Mouse (Mus musculus): Measurements from ENCODE around the gene Fam163a.

Fam163a gene

GRCm38 (mm10) chr1:156197588-156197987 is 7.2 kb downstream of the Fam163a start:
- DNase-seq: no peak

- no peak for DNase-seq
Observed at GRCm38 (mm10) chr1:156193292-156193691, 11.5 kb downstream of the Fam163a start.

- no peak for DNase-seq
Observed at GRCm38 (mm10) chr1:156192853-156193252, 12.0 kb downstream of the Fam163a start.

GRCm38 (mm10) chr1:156186646-156187045 is 18.2 kb downstream of the Fam163a start:
- no peak for DNase-seq

- no peak for DNase-seq
Observed at GRCm38 (mm10) chr1:156184158-156184571, 20.7 kb downstream of the Fam163a start.

- no peak for DNase-seq
Observed at GRCm38 (mm10) chr1:156183176-156183958, 21.5 kb downstream of the Fam163a start.

GRCm38 (mm10) chr1:156179875-156180274 is 25.0 kb downstream of the Fam163a start:
- DNase-seq: peak; percentile 26

- DNase-seq: no peak
Observed at GRCm38 (mm10) chr1:156168737-156169136, 36.1 kb downstream of the Fam163a start.

GRCm38 (mm10) chr1:156116770-156117169 is 88.1 kb downstream of the Fam163a start:
- DNase-seq: no peak

GRCm38 (mm10) chr1:156113884-156114499 is 90.8 kb downstream of the Fam163a start:
- DNase-seq: no peak

GRCm38 (mm10) chr1:156112142-156112541 is 92.7 kb downstream of the Fam163a start:
- DNase-seq: no peak

- no peak for DNase-seq
Observed at GRCm38 (mm10) chr1:156111728-156112127, 93.1 kb downstream of the Fam163a start.

- no peak for DNase-seq
Observed at GRCm38 (mm10) chr1:156111090-156111489, 93.7 kb downstream of the Fam163a start.

- DNase-seq: no peak
Observed at GRCm38 (mm10) chr1:156108400-156108799, 96.4 kb downstream of the Fam163a start.

- DNase-seq: no peak
Observed at GRCm38 (mm10) chr1:156107424-156107823, 97.4 kb downstream of the Fam163a start.

- no peak for DNase-seq
Observed at GRCm38 (mm10) chr1:156105381-156105780, 99.4 kb downstream of the Fam163a start.

GRCm38 (mm10) chr1:156103763-156104162 is 101.1 kb downstream of the Fam163a start:
- DNase-seq: no peak

- DNase-seq: no peak
Observed at GRCm38 (mm10) chr1:156091811-156092210, 113.0 kb downstream of the Fam163a start.

GRCm38 (mm10) chr1:156090042-156090441 is 114.8 kb downstream of the Fam163a start:
- no peak for DNase-seq

- no peak for DNase-seq
Observed at GRCm38 (mm10) chr1:156089561-156089960, 115.3 kb downstream of the Fam163a start.

GRCm38 (mm10) chr1:156087586-156087985 is 117.2 kb downstream of the Fam163a start:
- DNase-seq: no peak

GRCm38 (mm10) chr1:156085770-156086169 is 119.1 kb downstream of the Fam163a start:
- no peak for DNase-seq

GRCm38 (mm10) chr1:156084603-156085002 is 120.2 kb downstream of the Fam163a start:
- no peak for DNase-seq

GRCm38 (mm10) chr1:156077655-156078054 is 127.2 kb downstream of the Fam163a start:
- no peak for DNase-seq

Measured in cerebellum, adult 11-12 months (tissue).